Mouse (Mus musculus): Measurements from ENCODE around the gene Prr15l. TPM values are rescaled to one million over a fixed set of nuclear protein-coding genes. Genes with fewer than 3 reads are reported as not detected.
A peak's percentile ranks its signal among the peaks of the same experiment; 100 is the strongest.

Gene Prr15l
- polyA plus RNA-seq, 1 experiment from 2014 or later: 1.7 TPM

GRCm38 (mm10) chr11:96893203-96893842 is 34.6 kb upstream of the Prr15l start:
- Histone ChIP-seq H3K9me3 (replicated peaks; ENCODE audit: control insufficient read depth, low read length) (no peaks in the 10 kb centered on the region), H3K4me2 (ENCODE audit: low read depth, low read length) (no peak overlapping the region), H3K36me3 (replicated peaks; ENCODE audit: control insufficient read depth, insufficient read depth, low read depth, low read length) (no peaks in the 10 kb centered on the region), H3K27ac (replicated peaks; ENCODE audit: low read depth, low read length) (no peak overlapping the region), H3K4me3 (ENCODE audit: low read depth, low read length) (no peak overlapping the region), H3K4me1 (ENCODE audit: control insufficient read depth, insufficient read depth, low read length) (no peaks in the 10 kb centered on the region), H3K27me3 (ENCODE audit: control insufficient read depth, insufficient read depth, low read length) (no peaks in the 10 kb centered on the region), H3K9ac (replicated peaks; ENCODE audit: low read length) (no peak overlapping the region; the same call in 1 of the 2 replicates)
- ATAC-seq (replicated peaks; ENCODE audit: insufficient number of reproducible peaks, low FRiP score, low TSS enrichment, low read depth) (no peak), DNase-seq (ENCODE audit: low spot score) (no peak)
- 64% methylated on average over 11 of the region's 11 CpGs for WGBS

- no peaks in the 10 kb centered on the region for H3K27me3 ChIP-seq (ENCODE audit: control insufficient read depth, insufficient read depth, low read length)
- no peak for DNase-seq (ENCODE audit: low spot score)
- no peak overlapping the region for H3K4me2 ChIP-seq (ENCODE audit: low read depth, low read length)
- WGBS: 85% methylated on average over 4 of the region's 4 CpGs
- no peaks in the 10 kb centered on the region for H3K9me3 ChIP-seq (replicated peaks; ENCODE audit: control insufficient read depth, low read length)
- H3K36me3 ChIP-seq (replicated peaks; ENCODE audit: control insufficient read depth, insufficient read depth, low read depth, low read length): no peaks in the 10 kb centered on the region
- H3K27ac ChIP-seq (replicated peaks; ENCODE audit: low read depth, low read length): no peak overlapping the region
- no peak overlapping the region for H3K4me3 ChIP-seq (ENCODE audit: low read depth, low read length)
- no peak for ATAC-seq (replicated peaks; ENCODE audit: insufficient number of reproducible peaks, low FRiP score, low TSS enrichment, low read depth)
- H3K4me1 ChIP-seq (ENCODE audit: control insufficient read depth, insufficient read depth, low read length): peaks cover 5% of the 10 kb centered on the region; the same call in 1 of the 2 replicates
- H3K9ac ChIP-seq (replicated peaks; ENCODE audit: low read length): no peak overlapping the region
These were observed 32.0 kb upstream of the Prr15l start for GRCm38 (mm10) chr11:96895886-96896285.

- ATAC-seq (replicated peaks; ENCODE audit: insufficient number of reproducible peaks, low FRiP score, low TSS enrichment, low read depth): peak; percentile 84
- peak overlapping the region; percentile 54 for H3K27ac ChIP-seq (replicated peaks; ENCODE audit: low read depth, low read length)
- no peaks in the 10 kb centered on the region for H3K27me3 ChIP-seq (ENCODE audit: control insufficient read depth, insufficient read depth, low read length)
- no peaks in the 10 kb centered on the region for H3K36me3 ChIP-seq (replicated peaks; ENCODE audit: control insufficient read depth, insufficient read depth, low read depth, low read length)
- peaks cover 8% of the 10 kb centered on the region; the same call in 1 of the 2 replicates for H3K4me1 ChIP-seq (ENCODE audit: control insufficient read depth, insufficient read depth, low read length)
- no peak overlapping the region for H3K4me3 ChIP-seq (ENCODE audit: low read depth, low read length)
- WGBS: 24% methylated on average over 13 of the region's 13 CpGs
- no peaks in the 10 kb centered on the region for H3K9me3 ChIP-seq (replicated peaks; ENCODE audit: control insufficient read depth, low read length)
- DNase-seq (ENCODE audit: low spot score): peak; percentile 66
- 0 out of 2 replicates have a peak overlapping the region, but pooled peaks have one; percentile 11 for H3K9ac ChIP-seq (replicated peaks; ENCODE audit: low read length)
- no peak overlapping the region for H3K4me2 ChIP-seq (ENCODE audit: low read depth, low read length)
These were observed 28.2 kb upstream of the Prr15l start for GRCm38 (mm10) chr11:96899449-96900306.

GRCm38 (mm10) chr11:96901332-96901731 is 26.6 kb upstream of the Prr15l start:
- Histone ChIP-seq H3K9me3 (replicated peaks; ENCODE audit: control insufficient read depth, low read length) (no peaks in the 10 kb centered on the region), H3K4me1 (ENCODE audit: control insufficient read depth, insufficient read depth, low read length) (peaks cover 8% of the 10 kb centered on the region; the same call in 1 of the 2 replicates), H3K4me3 (ENCODE audit: low read depth, low read length) (no peak overlapping the region), H3K27me3 (ENCODE audit: control insufficient read depth, insufficient read depth, low read length) (no peaks in the 10 kb centered on the region), H3K27ac (replicated peaks; ENCODE audit: low read depth, low read length) (no peak overlapping the region), H3K4me2 (ENCODE audit: low read depth, low read length) (no peak overlapping the region), H3K36me3 (replicated peaks; ENCODE audit: control insufficient read depth, insufficient read depth, low read depth, low read length) (no peaks in the 10 kb centered on the region), H3K9ac (replicated peaks; ENCODE audit: low read length) (no peak overlapping the region)
- 56% methylated on average over 9 of the region's 9 CpGs for WGBS
- no peak for ATAC-seq (replicated peaks; ENCODE audit: insufficient number of reproducible peaks, low FRiP score, low TSS enrichment, low read depth)
- DNase-seq (ENCODE audit: low spot score): no peak

- DNase-seq (ENCODE audit: low spot score) (peak; percentile 43), ATAC-seq (replicated peaks; ENCODE audit: insufficient number of reproducible peaks, low FRiP score, low TSS enrichment, low read depth) (no peak)
- H3K4me1 ChIP-seq (ENCODE audit: control insufficient read depth, insufficient read depth, low read length): peaks cover 8% of the 10 kb centered on the region; the same call in 1 of the 2 replicates
- H3K9ac ChIP-seq (replicated peaks; ENCODE audit: low read length): no peak overlapping the region; the same call in 1 of the 2 replicates
- H3K36me3 ChIP-seq (replicated peaks; ENCODE audit: control insufficient read depth, insufficient read depth, low read depth, low read length): no peaks in the 10 kb centered on the region
- WGBS: 18% methylated on average over 16 of the region's 16 CpGs
- H3K4me2 ChIP-seq (ENCODE audit: low read depth, low read length): no peak overlapping the region; the same call in 1 of the 2 replicates
- H3K27ac ChIP-seq (replicated peaks; ENCODE audit: low read depth, low read length): peak overlapping the region; percentile 57; the same call in 1 of the 2 replicates
- H3K9me3 ChIP-seq (replicated peaks; ENCODE audit: control insufficient read depth, low read length): no peaks in the 10 kb centered on the region
- H3K4me3 ChIP-seq (ENCODE audit: low read depth, low read length): no peak overlapping the region
- H3K27me3 ChIP-seq (ENCODE audit: control insufficient read depth, insufficient read depth, low read length): no peaks in the 10 kb centered on the region
These were observed 25.0 kb upstream of the Prr15l start for GRCm38 (mm10) chr11:96902639-96903635.

GRCm38 (mm10) chr11:96906431-96907161 is 21.3 kb upstream of the Prr15l start:
- Histone ChIP-seq H3K9me3 (replicated peaks; ENCODE audit: control insufficient read depth, low read length) (no peaks in the 10 kb centered on the region), H3K36me3 (replicated peaks; ENCODE audit: control insufficient read depth, insufficient read depth, low read depth, low read length) (no peaks in the 10 kb centered on the region; the same call in 1 of the 2 replicates), H3K4me3 (ENCODE audit: low read depth, low read length) (no peak overlapping the region), H3K27me3 (ENCODE audit: control insufficient read depth, insufficient read depth, low read length) (no peaks in the 10 kb centered on the region), H3K27ac (replicated peaks; ENCODE audit: low read depth, low read length) (no peak overlapping the region), H3K4me2 (ENCODE audit: low read depth, low read length) (no peak overlapping the region), H3K9ac (replicated peaks; ENCODE audit: low read length) (no peak overlapping the region; the same call in 1 of the 2 replicates), H3K4me1 (ENCODE audit: control insufficient read depth, insufficient read depth, low read length) (peaks cover 3% of the 10 kb centered on the region; the same call in 1 of the 2 replicates)
- no peak for DNase-seq (ENCODE audit: low spot score)
- ATAC-seq (replicated peaks; ENCODE audit: insufficient number of reproducible peaks, low FRiP score, low TSS enrichment, low read depth): no peak
- WGBS: 64% methylated on average over 15 of the region's 15 CpGs

- no peak overlapping the region for H3K27ac ChIP-seq (replicated peaks; ENCODE audit: low read depth, low read length)
- H3K27me3 ChIP-seq (ENCODE audit: control insufficient read depth, insufficient read depth, low read length): no peaks in the 10 kb centered on the region
- DNase-seq (ENCODE audit: low spot score): no peak
- H3K4me1 ChIP-seq (ENCODE audit: control insufficient read depth, insufficient read depth, low read length): no peaks in the 10 kb centered on the region
- WGBS: 88% methylated on average over 12 of the region's 12 CpGs
- H3K4me2 ChIP-seq (ENCODE audit: low read depth, low read length): no peak overlapping the region
- no peaks in the 10 kb centered on the region; the same call in 1 of the 2 replicates for H3K36me3 ChIP-seq (replicated peaks; ENCODE audit: control insufficient read depth, insufficient read depth, low read depth, low read length)
- ATAC-seq (replicated peaks; ENCODE audit: insufficient number of reproducible peaks, low FRiP score, low TSS enrichment, low read depth): no peak
- H3K4me3 ChIP-seq (ENCODE audit: low read depth, low read length): no peak overlapping the region
- no peaks in the 10 kb centered on the region for H3K9me3 ChIP-seq (replicated peaks; ENCODE audit: control insufficient read depth, low read length)
- H3K9ac ChIP-seq (replicated peaks; ENCODE audit: low read length): no peak overlapping the region
These were observed 19.3 kb upstream of the Prr15l start for GRCm38 (mm10) chr11:96908594-96908993.

Measured in embryonic facial prominence, embryonic 11.5 days (tissue).